Mouse (Mus musculus) hindbrain, embryonic 11.5 days (tissue): ENCODE data around the gene Ppm1h. TPM values are rescaled to one million over a fixed set of nuclear protein-coding genes. Genes with fewer than 3 reads are reported as not detected.

Experiments used
- ATAC-seq: fragments of 200-750 bp; cut with Nextera tagmentation; 2 replicates; pipeline ENCODE4 v1.8.0; 2017; ENCODE audit warnings: mild to moderate bottlenecking, moderate TSS enrichment, moderate library complexity; ENCODE audit not compliant: low FRiP score
- DNase-seq: peaks from one replicate; pipeline ENCODE4 v3.0.0-alpha.2; 2015; ENCODE audit warnings: low spot score
- H3K27ac ChIP-seq: fragments of 300-500 bp; sonication (generic); 2 replicates; pipeline ENCODE4 v1.5.1; 2014; ENCODE audit warnings: mild to moderate bottlenecking, low read depth, low read length
- H3K27me3 ChIP-seq: fragments of 300-500 bp; sonication (generic); 2 replicates; pipeline ENCODE4 v1.6.1; 2014; ENCODE audit warnings: mild to moderate bottlenecking, low read length, moderate library complexity, mixed read lengths; ENCODE audit not compliant: control insufficient read depth, insufficient read depth
- H3K36me3 ChIP-seq: fragments of 300-500 bp; sonication (generic); 2 replicates; pipeline ENCODE4 v1.6.1; 2014; ENCODE audit warnings: mild to moderate bottlenecking, low read length, moderate library complexity, mixed read lengths; ENCODE audit not compliant: control insufficient read depth, insufficient read depth
- H3K4me1 ChIP-seq: fragments of 300-500 bp; sonication (generic); replicated peaks from 2 replicates; pipeline ENCODE4 v1.6.1; 2014; ENCODE audit warnings: low read length, mixed read lengths; ENCODE audit not compliant: control insufficient read depth, insufficient read depth
- H3K4me2 ChIP-seq: fragments of 300-500 bp; sonication (generic); replicated peaks from 2 replicates; pipeline ENCODE4 v1.6.1; 2014; ENCODE audit warnings: mild to moderate bottlenecking, low read depth, low read length
- H3K4me3 ChIP-seq: fragments of 300-500 bp; sonication (generic); 2 replicates; pipeline ENCODE4 v1.5.1; 2014; ENCODE audit warnings: low read depth, low read length
- H3K9ac ChIP-seq: fragments of 300-500 bp; sonication (generic); 2 replicates; pipeline ENCODE4 v1.6.1; 2014; ENCODE audit warnings: low read depth, low read length
- H3K9me3 ChIP-seq: fragments of 300-500 bp; sonication (generic); 2 replicates; pipeline ENCODE4 v1.6.1; 2016; ENCODE audit warnings: low read length; ENCODE audit not compliant: control insufficient read depth
- WGBS: fragments of 180-500 bp; shearing (Covaris S2); extraction: QIAGEN DNeasy Blood & Tissue Kit; methylation state at CpG from one replicate; pipeline ENCODE4 v1.1.7; 2014; 5-methylcytosine and 5-hydroxymethylcytosine counted together
- polyA plus RNA-seq: library from polyadenylated mRNA; unstranded; fragments of >200 nt; fragmentation: Nextera tagmentation; extraction: Ambion mirVana; gene quantifications from 2 replicates; pipeline ENCODE4 v1.2.1, GENCODE M21; 2014

The Ppm1h gene
- polyA plus RNA-seq, 1 experiment from 2014 or later: 9.7 TPM

- Histone ChIP-seq H3K27me3 (no peaks in the 10 kb centered on the region), H3K36me3 (no peaks in the 10 kb centered on the region), H3K9ac (no peak overlapping the region), H3K4me2 (no peak overlapping the region), H3K9me3 (no peaks in the 10 kb centered on the region), H3K4me1 (no peaks in the 10 kb centered on the region), H3K27ac (no peak overlapping the region), H3K4me3 (no peak overlapping the region)
- ATAC-seq: no peak
- 95% methylated on average over 4 of the region's 4 CpGs for WGBS
- no peak for DNase-seq
Measured at GRCm38 (mm10) chr10:122734521-122734920, 56.0 kb downstream of the Ppm1h start.

- no peak for DNase-seq
Measured at GRCm38 (mm10) chr10:122735284-122735784, 56.8 kb downstream of the Ppm1h start.

GRCm38 (mm10) chr10:122736835-122737234 is 58.3 kb downstream of the Ppm1h start:
- no peaks in the 10 kb centered on the region for H3K27me3 ChIP-seq
- no peaks in the 10 kb centered on the region for H3K4me1 ChIP-seq
- ATAC-seq: no peak
- H3K36me3 ChIP-seq: no peaks in the 10 kb centered on the region
- H3K4me3 ChIP-seq: no peak overlapping the region
- no peak overlapping the region for H3K4me2 ChIP-seq
- DNase-seq: no peak
- WGBS: 85% methylated on average over 4 of the region's 4 CpGs
- H3K27ac ChIP-seq: no peak overlapping the region
- H3K9me3 ChIP-seq: no peaks in the 10 kb centered on the region
- H3K9ac ChIP-seq: no peak overlapping the region

More at GRCm38 (mm10) chr10:122735284-122735784, 56.8 kb downstream of the Ppm1h start:
- ATAC-seq: no peak
- Histone ChIP-seq H3K27me3 (no peaks in the 10 kb centered on the region), H3K36me3 (no peaks in the 10 kb centered on the region), H3K27ac (no peak overlapping the region), H3K4me3 (no peak overlapping the region), H3K9ac (no peak overlapping the region), H3K9me3 (no peaks in the 10 kb centered on the region), H3K4me1 (no peaks in the 10 kb centered on the region), H3K4me2 (no peak overlapping the region)
- 93% methylated on average over 7 of the region's 7 CpGs for WGBS

- no peak overlapping the region for H3K4me3 ChIP-seq
- H3K27ac ChIP-seq: no peak overlapping the region
- DNase-seq: no peak
- WGBS: 93% methylated on average over 10 of the region's 10 CpGs
- H3K36me3 ChIP-seq: no peaks in the 10 kb centered on the region
- ATAC-seq: no peak
- H3K9ac ChIP-seq: no peak overlapping the region
- no peak overlapping the region for H3K4me2 ChIP-seq
- no peaks in the 10 kb centered on the region for H3K9me3 ChIP-seq
- H3K27me3 ChIP-seq: no peaks in the 10 kb centered on the region
- no peaks in the 10 kb centered on the region for H3K4me1 ChIP-seq
Measured at GRCm38 (mm10) chr10:122738526-122738925, 60.0 kb downstream of the Ppm1h start.

GRCm38 (mm10) chr10:122739037-122739436 is 60.5 kb downstream of the Ppm1h start:
- Histone ChIP-seq H3K27me3 (no peaks in the 10 kb centered on the region), H3K27ac (no peak overlapping the region), H3K36me3 (no peaks in the 10 kb centered on the region), H3K4me2 (no peak overlapping the region), H3K9me3 (no peaks in the 10 kb centered on the region), H3K4me1 (no peaks in the 10 kb centered on the region), H3K9ac (no peak overlapping the region), H3K4me3 (no peak overlapping the region)
- 87% methylated on average over 4 of the region's 4 CpGs for WGBS
- DNase-seq: no peak
- no peak for ATAC-seq

- Histone ChIP-seq H3K9ac (no peak overlapping the region), H3K27me3 (no peaks in the 10 kb centered on the region), H3K36me3 (no peaks in the 10 kb centered on the region), H3K4me1 (no peaks in the 10 kb centered on the region), H3K4me3 (no peak overlapping the region), H3K9me3 (no peaks in the 10 kb centered on the region), H3K4me2 (no peak overlapping the region), H3K27ac (no peak overlapping the region)
- DNase-seq: no peak
- whole genome bisulfite sequencing: 82% methylated on average over 4 of the region's 4 CpGs
- ATAC-seq: no peak
Measured at GRCm38 (mm10) chr10:122740117-122740516, 61.6 kb downstream of the Ppm1h start.

GRCm38 (mm10) chr10:122741191-122741590 is 62.6 kb downstream of the Ppm1h start:
- 78% methylated on average over 7 of the region's 7 CpGs for WGBS
- no peaks in the 10 kb centered on the region for H3K9me3 ChIP-seq
- no peak overlapping the region for H3K4me2 ChIP-seq
- ATAC-seq (no peak), DNase-seq (no peak)
- H3K27ac ChIP-seq: no peak overlapping the region
- H3K36me3 ChIP-seq: no peaks in the 10 kb centered on the region
- H3K27me3 ChIP-seq: no peaks in the 10 kb centered on the region
- no peak overlapping the region for H3K4me3 ChIP-seq
- H3K4me1 ChIP-seq: no peaks in the 10 kb centered on the region
- no peak overlapping the region for H3K9ac ChIP-seq

- 81% methylated on average over 2 of the region's 2 CpGs for WGBS
- Histone ChIP-seq H3K27me3 (no peaks in the 10 kb centered on the region), H3K9ac (no peak overlapping the region), H3K4me1 (no peaks in the 10 kb centered on the region), H3K4me2 (no peak overlapping the region), H3K36me3 (no peaks in the 10 kb centered on the region), H3K9me3 (no peaks in the 10 kb centered on the region), H3K27ac (no peak overlapping the region), H3K4me3 (no peak overlapping the region)
- DNase-seq (no peak), ATAC-seq (no peak)
Measured at GRCm38 (mm10) chr10:122742136-122742535, 63.6 kb downstream of the Ppm1h start.

GRCm38 (mm10) chr10:122743361-122743760 is 64.8 kb downstream of the Ppm1h start:
- no peaks in the 10 kb centered on the region for H3K27me3 ChIP-seq
- ATAC-seq (no peak), DNase-seq (no peak)
- no peak overlapping the region for H3K4me2 ChIP-seq
- H3K9me3 ChIP-seq: no peaks in the 10 kb centered on the region
- H3K4me1 ChIP-seq: no peaks in the 10 kb centered on the region
- no peak overlapping the region for H3K4me3 ChIP-seq
- H3K27ac ChIP-seq: no peak overlapping the region
- H3K36me3 ChIP-seq: no peaks in the 10 kb centered on the region
- 94% methylated on average over 2 of the region's 2 CpGs for WGBS
- H3K9ac ChIP-seq: no peak overlapping the region
